Mouse (Mus musculus): ENCODE measurements around the gene Erich3. TPM values are rescaled to one million over a fixed set of nuclear protein-coding genes. Genes with fewer than 3 reads are reported as not detected.

The Erich3 gene
- polyA plus RNA-seq, 1 experiment from 2014 or later = 0.77 TPM

- H3K36me3 ChIP-seq (ENCODE audit: control insufficient read depth, insufficient read depth, low read length) = no peaks in the 10 kb centered on the region
- H3K9me3 ChIP-seq (ENCODE audit: control insufficient read depth, low read length) = no peaks in the 10 kb centered on the region
- no peak overlapping the region for H3K27ac ChIP-seq (ENCODE audit: low read depth, low read length)
- no peaks in the 10 kb centered on the region for H3K27me3 ChIP-seq (ENCODE audit: control insufficient read depth, insufficient read depth, low read length)
- H3K4me1 ChIP-seq (ENCODE audit: control insufficient read depth, insufficient read depth, low read length) = no peaks in the 10 kb centered on the region
- H3K9ac ChIP-seq (ENCODE audit: low read length) = no peak overlapping the region
- 29% methylated on average over 4 of the region's 4 CpGs for WGBS
- no peak for ATAC-seq (ENCODE audit: insufficient read depth, low FRiP score, low TSS enrichment)
- DNase-seq (ENCODE audit: low spot score) = no peak
- 0 out of 2 replicates have a peak overlapping the region, but pooled peaks have one; percentile 41 for H3K4me3 ChIP-seq (ENCODE audit: low read depth, low read length)
- peak overlapping the region; percentile 63; the same call in 1 of the 2 replicates for H3K4me2 ChIP-seq (ENCODE audit: low read depth)
These were observed 977 bp downstream of the Erich3 start for GRCm38 (mm10) chr3:154664636-154665035.

GRCm38 (mm10) chr3:154668485-154668884 lies 4.8 kb downstream of the Erich3 start:
- ATAC-seq (ENCODE audit: insufficient read depth, low FRiP score, low TSS enrichment) (no peak), DNase-seq (ENCODE audit: low spot score) (no peak)
- H3K4me2 ChIP-seq (ENCODE audit: low read depth) = no peak overlapping the region
- H3K27ac ChIP-seq (ENCODE audit: low read depth, low read length) = no peak overlapping the region
- H3K4me1 ChIP-seq (ENCODE audit: control insufficient read depth, insufficient read depth, low read length) = no peaks in the 10 kb centered on the region
- no peak overlapping the region for H3K9ac ChIP-seq (ENCODE audit: low read length)
- H3K27me3 ChIP-seq (ENCODE audit: control insufficient read depth, insufficient read depth, low read length) = no peaks in the 10 kb centered on the region
- H3K9me3 ChIP-seq (ENCODE audit: control insufficient read depth, low read length) = no peaks in the 10 kb centered on the region
- H3K4me3 ChIP-seq (ENCODE audit: low read depth, low read length) = no peak overlapping the region
- no peaks in the 10 kb centered on the region for H3K36me3 ChIP-seq (ENCODE audit: control insufficient read depth, insufficient read depth, low read length)
- 91% methylated on average over 3 of the region's 3 CpGs for WGBS

GRCm38 (mm10) chr3:154670584-154670983 lies 6.9 kb downstream of the Erich3 start:
- Histone ChIP-seq H3K4me1 (ENCODE audit: control insufficient read depth, insufficient read depth, low read length) (no peaks in the 10 kb centered on the region), H3K27ac (ENCODE audit: low read depth, low read length) (no peak overlapping the region), H3K4me2 (ENCODE audit: low read depth) (no peak overlapping the region), H3K36me3 (ENCODE audit: control insufficient read depth, insufficient read depth, low read length) (no peaks in the 10 kb centered on the region), H3K27me3 (ENCODE audit: control insufficient read depth, insufficient read depth, low read length) (no peaks in the 10 kb centered on the region), H3K9me3 (ENCODE audit: control insufficient read depth, low read length) (no peaks in the 10 kb centered on the region), H3K4me3 (ENCODE audit: low read depth, low read length) (no peak overlapping the region), H3K9ac (ENCODE audit: low read length) (no peak overlapping the region)
- WGBS = 80% methylated on average over 6 of the region's 6 CpGs
- ATAC-seq (ENCODE audit: insufficient read depth, low FRiP score, low TSS enrichment) (no peak), DNase-seq (ENCODE audit: low spot score) (no peak)

- 71% methylated on average over 5 of the region's 5 CpGs for WGBS
- no peak for ATAC-seq (ENCODE audit: insufficient read depth, low FRiP score, low TSS enrichment)
These were observed 7.4 kb downstream of the Erich3 start for GRCm38 (mm10) chr3:154671013-154671412.

GRCm38 (mm10) chr3:154673326-154673725 lies 9.7 kb downstream of the Erich3 start:
- H3K4me2 ChIP-seq (ENCODE audit: low read depth) = no peak overlapping the region
- no peaks in the 10 kb centered on the region for H3K36me3 ChIP-seq (ENCODE audit: control insufficient read depth, insufficient read depth, low read length)
- WGBS = 62% methylated on average over 8 of the region's 8 CpGs
- H3K9me3 ChIP-seq (ENCODE audit: control insufficient read depth, low read length) = no peaks in the 10 kb centered on the region
- H3K4me1 ChIP-seq (ENCODE audit: control insufficient read depth, insufficient read depth, low read length) = no peaks in the 10 kb centered on the region
- ATAC-seq (ENCODE audit: insufficient read depth, low FRiP score, low TSS enrichment) (peak; percentile 55; the same call in 1 of the 2 replicates), DNase-seq (ENCODE audit: low spot score) (peak; percentile 21)
- no peak overlapping the region for H3K27ac ChIP-seq (ENCODE audit: low read depth, low read length)
- no peaks in the 10 kb centered on the region for H3K27me3 ChIP-seq (ENCODE audit: control insufficient read depth, insufficient read depth, low read length)
- H3K4me3 ChIP-seq (ENCODE audit: low read depth, low read length) = no peak overlapping the region
- no peak overlapping the region for H3K9ac ChIP-seq (ENCODE audit: low read length)

More at GRCm38 (mm10) chr3:154671013-154671412, 7.4 kb downstream of the Erich3 start:
- Histone ChIP-seq H3K4me3 (ENCODE audit: low read depth, low read length) (no peak overlapping the region), H3K9me3 (ENCODE audit: control insufficient read depth, low read length) (no peaks in the 10 kb centered on the region), H3K27me3 (ENCODE audit: control insufficient read depth, insufficient read depth, low read length) (no peaks in the 10 kb centered on the region), H3K9ac (ENCODE audit: low read length) (no peak overlapping the region), H3K4me1 (ENCODE audit: control insufficient read depth, insufficient read depth, low read length) (no peaks in the 10 kb centered on the region), H3K4me2 (ENCODE audit: low read depth) (no peak overlapping the region), H3K27ac (ENCODE audit: low read depth, low read length) (no peak overlapping the region), H3K36me3 (ENCODE audit: control insufficient read depth, insufficient read depth, low read length) (no peaks in the 10 kb centered on the region)
- no peak for DNase-seq (ENCODE audit: low spot score)

GRCm38 (mm10) chr3:154682570-154682969 lies 18.9 kb downstream of the Erich3 start:
- no peak overlapping the region for H3K9ac ChIP-seq (ENCODE audit: low read length)
- H3K4me3 ChIP-seq (ENCODE audit: low read depth, low read length) = no peak overlapping the region
- no peak overlapping the region for H3K4me2 ChIP-seq (ENCODE audit: low read depth)
- DNase-seq (ENCODE audit: low spot score) (no peak), ATAC-seq (ENCODE audit: insufficient read depth, low FRiP score, low TSS enrichment) (no peak)
- no peaks in the 10 kb centered on the region for H3K36me3 ChIP-seq (ENCODE audit: control insufficient read depth, insufficient read depth, low read length)
- 69% methylated on average over 2 of the region's 2 CpGs for WGBS
- no peaks in the 10 kb centered on the region for H3K27me3 ChIP-seq (ENCODE audit: control insufficient read depth, insufficient read depth, low read length)
- H3K27ac ChIP-seq (ENCODE audit: low read depth, low read length) = no peak overlapping the region
- H3K4me1 ChIP-seq (ENCODE audit: control insufficient read depth, insufficient read depth, low read length) = no peaks in the 10 kb centered on the region
- no peaks in the 10 kb centered on the region for H3K9me3 ChIP-seq (ENCODE audit: control insufficient read depth, low read length)

- H3K27me3 ChIP-seq (ENCODE audit: control insufficient read depth, insufficient read depth, low read length) = no peaks in the 10 kb centered on the region
- H3K4me1 ChIP-seq (ENCODE audit: control insufficient read depth, insufficient read depth, low read length) = no peaks in the 10 kb centered on the region
- no peak overlapping the region for H3K27ac ChIP-seq (ENCODE audit: low read depth, low read length)
- DNase-seq (ENCODE audit: low spot score) (no peak), ATAC-seq (ENCODE audit: insufficient read depth, low FRiP score, low TSS enrichment) (no peak)
- no peak overlapping the region for H3K9ac ChIP-seq (ENCODE audit: low read length)
- no peaks in the 10 kb centered on the region for H3K9me3 ChIP-seq (ENCODE audit: control insufficient read depth, low read length)
- WGBS = 87% methylated on average over 2 of the region's 2 CpGs
- H3K36me3 ChIP-seq (ENCODE audit: control insufficient read depth, insufficient read depth, low read length) = no peaks in the 10 kb centered on the region
- H3K4me2 ChIP-seq (ENCODE audit: low read depth) = no peak overlapping the region
- H3K4me3 ChIP-seq (ENCODE audit: low read depth, low read length) = no peak overlapping the region
These were observed 20.0 kb downstream of the Erich3 start for GRCm38 (mm10) chr3:154683667-154684066.

- no peaks in the 10 kb centered on the region for H3K9me3 ChIP-seq (ENCODE audit: control insufficient read depth, low read length)
- H3K4me2 ChIP-seq (ENCODE audit: low read depth) = no peak overlapping the region
- no peak overlapping the region for H3K4me3 ChIP-seq (ENCODE audit: low read depth, low read length)
- H3K27me3 ChIP-seq (ENCODE audit: control insufficient read depth, insufficient read depth, low read length) = no peaks in the 10 kb centered on the region
- ATAC-seq (ENCODE audit: insufficient read depth, low FRiP score, low TSS enrichment) (no peak), DNase-seq (ENCODE audit: low spot score) (no peak)
- no peak overlapping the region for H3K27ac ChIP-seq (ENCODE audit: low read depth, low read length)
- H3K36me3 ChIP-seq (ENCODE audit: control insufficient read depth, insufficient read depth, low read length) = no peaks in the 10 kb centered on the region
- H3K9ac ChIP-seq (ENCODE audit: low read length) = no peak overlapping the region
- 0 out of 2 replicates have a peak, but pooled peaks cover 3% of the 10 kb centered on the region for H3K4me1 ChIP-seq (ENCODE audit: control insufficient read depth, insufficient read depth, low read length)
These were observed 26.6 kb downstream of the Erich3 start for GRCm38 (mm10) chr3:154690260-154690659.

GRCm38 (mm10) chr3:154691897-154692571 lies 28.4 kb downstream of the Erich3 start:
- H3K27ac ChIP-seq (ENCODE audit: low read depth, low read length) = no peak overlapping the region

More at GRCm38 (mm10) chr3:154691897-154692571, 28.4 kb downstream of the Erich3 start:
- ATAC-seq (ENCODE audit: insufficient read depth, low FRiP score, low TSS enrichment) = peak; percentile 43; the same call in 1 of the 2 replicates
- Histone ChIP-seq H3K4me3 (ENCODE audit: low read depth, low read length) (no peak overlapping the region), H3K9me3 (ENCODE audit: control insufficient read depth, low read length) (no peaks in the 10 kb centered on the region), H3K4me2 (ENCODE audit: low read depth) (no peak overlapping the region), H3K36me3 (ENCODE audit: control insufficient read depth, insufficient read depth, low read length) (no peaks in the 10 kb centered on the region), H3K4me1 (ENCODE audit: control insufficient read depth, insufficient read depth, low read length) (0 out of 2 replicates have a peak, but pooled peaks cover 3% of the 10 kb centered on the region), H3K9ac (ENCODE audit: low read length) (no peak overlapping the region), H3K27me3 (ENCODE audit: control insufficient read depth, insufficient read depth, low read length) (no peaks in the 10 kb centered on the region)
- DNase-seq (ENCODE audit: low spot score) = peak; percentile 62
- WGBS = 53% methylated on average over 14 of the region's 14 CpGs
